Mouse (Mus musculus) C2C12 (cell line): Measurements from ENCODE around the gene Gm11559.

Source experiments
- CEBPB ChIP-seq: IDR thresholded peaks from one replicate; pipeline ENCODE4 v1.6.1; 2011; ENCODE audit warnings: low read depth, mild to moderate bottlenecking, control low read depth, moderate library complexity
- CTCF ChIP-seq: IDR thresholded peaks from one replicate; pipeline ENCODE4 v1.5.1; 2011; ENCODE audit not compliant: control insufficient read depth, insufficient read depth, insufficient read length
- MAX ChIP-seq: IDR thresholded peaks from one replicate; pipeline ENCODE4 v1.6.1; 2011; ENCODE audit warnings: mild to moderate bottlenecking, control low read depth
- MYOD1 ChIP-seq: IDR thresholded peaks from one replicate; pipeline ENCODE4 v1.6.1; 2011; ENCODE audit warnings: low read depth; ENCODE audit not compliant: control insufficient read depth, insufficient read length
- MYOG ChIP-seq: IDR thresholded peaks from one replicate; pipeline ENCODE4 v1.6.1; 2011; ENCODE audit not compliant: control insufficient read depth, insufficient read length; ENCODE audit errors: extremely low read depth
- USF1 ChIP-seq: IDR thresholded peaks from one replicate; pipeline ENCODE4 v1.6.1; 2011; ENCODE audit warnings: low read depth, mild to moderate bottlenecking, control low read depth, moderate library complexity

GRCm38 (mm10) chr11:99914451-99914850 is 50.2 kb downstream of the Gm11559 start, which contains the start of gene Gm11565:
- TF ChIP-seq CTCF (no peak), MAX (no peak), CEBPB (no peak), USF1 (no peak), MYOG (no peak), MYOD1 (no peak)
